ENCODE assay signal across 25 mouse cellular contexts in genomic region chr11:115606733-115607132, GRCm38 (mm10).
"Had no signal": no experiment of that assay in that cellular context is flagged by ENCODE, and none has a peak within 500 bp of the region (broad histone marks: within the 10 kb centered on the region; RNA-seq: fewer than 3 reads in every experiment).

No protein-coding gene starts in this region.

- H3K9ac ChIP-seq: hindbrain, embryonic 12.5 days; hindbrain, embryonic 15.5 days; kidney, embryonic 15.5 days; limb, embryonic 13.5 days; limb, embryonic 15.5 days; liver, embryonic 12.5 days; liver, embryonic 14.5 days had no signal

- H3K9me3 ChIP-seq: hindbrain, embryonic 10.5 days; hindbrain, embryonic 12.5 days; hindbrain, embryonic 15.5 days; kidney, embryonic 15.5 days; limb, embryonic 13.5 days; limb, embryonic 15.5 days; liver, embryonic 12.5 days had no signal

- H3K4me3 ChIP-seq: gastrocnemius, adult 2 months; heart, adult 2 months; hindbrain, embryonic 10.5 days; hindbrain, embryonic 12.5 days; hindbrain, embryonic 15.5 days; kidney, embryonic 15.5 days; limb, embryonic 13.5 days; limb, embryonic 15.5 days; liver, embryonic 12.5 days had no signal

- H3K27ac ChIP-seq: gastrocnemius, adult 2 months; heart, adult 2 months; hindbrain, embryonic 10.5 days; hindbrain, embryonic 12.5 days; hindbrain, embryonic 15.5 days; hindbrain, postnatal 0 days; kidney, embryonic 15.5 days; kidney, postnatal 0 days; limb, embryonic 13.5 days; limb, embryonic 15.5 days; liver, embryonic 12.5 days; liver, embryonic 14.5 days had no signal

- ATAC-seq: hindbrain, postnatal 0 days; intestine, embryonic 16.5 days; liver, embryonic 12.5 days had no signal

- H3K27me3 ChIP-seq: hindbrain, embryonic 15.5 days; kidney, embryonic 15.5 days; limb, embryonic 13.5 days; limb, embryonic 15.5 days; liver, embryonic 12.5 days had no signal

- DNase-seq: gastrocnemius, adult 2 months; gastrocnemius, postnatal 10 days; gastrocnemius, postnatal 25 days; heart, adult 2 months; heart, postnatal 10 days; heart, postnatal 4 days; kidney, adult 2 months; kidney, adult 9 months; kidney, postnatal 14 days; kidney, postnatal 36 days; layer of hippocampus, adult 9-11 months; layer of hippocampus, postnatal 36 days; left cerebral cortex, postnatal 4 days had no signal

- H3K4me2 ChIP-seq: heart, embryonic 11.5 days; hindbrain, embryonic 12.5 days; hindbrain, embryonic 15.5 days; kidney, embryonic 15.5 days; limb, embryonic 13.5 days; limb, embryonic 15.5 days; liver, embryonic 12.5 days had no signal
